Comparison of ENCODE assay signal across 10 mouse cellular contexts in genomic region chr1:75931852-75932251, GRCm38 (mm10).
"Had no signal": no experiment of that assay in that cellular context is flagged by ENCODE, and none has a peak within 500 bp of the region (broad histone marks: within the 10 kb centered on the region; RNA-seq: fewer than 3 reads in every experiment).

No protein-coding gene starts in this region.

- H3K4me2 ChIP-seq: kidney, embryonic 15.5 days; limb, embryonic 13.5 days; midbrain, embryonic 13.5 days had no signal

- DNase-seq: kidney, adult 18-20 months; kidney, postnatal 14 days; lung, adult 18-20 months; right cerebral cortex, postnatal 25 days; thymus, adult 18-20 months; thymus, postnatal 25 days had no signal

- ATAC-seq: midbrain, embryonic 13.5 days had no signal

- H3K9ac ChIP-seq: kidney, embryonic 15.5 days; limb, embryonic 13.5 days; liver, embryonic 14.5 days; midbrain, embryonic 13.5 days had no signal

- H3K27me3 ChIP-seq: midbrain, embryonic 13.5 days had no signal

- H3K4me3 ChIP-seq: kidney, embryonic 15.5 days; limb, embryonic 13.5 days; midbrain, embryonic 13.5 days had no signal

- H3K27ac ChIP-seq: kidney, embryonic 15.5 days; limb, embryonic 13.5 days; liver, embryonic 14.5 days; midbrain, embryonic 13.5 days had no signal

- H3K9me3 ChIP-seq: kidney, embryonic 15.5 days; limb, embryonic 13.5 days; midbrain, embryonic 13.5 days had no signal

- H3K36me3 ChIP-seq: kidney, embryonic 15.5 days; limb, embryonic 13.5 days; midbrain, embryonic 13.5 days had no signal
